Comparison of ENCODE assay signal across 21 mouse cellular contexts in genomic region chr16:3896046-3896445, GRCm38 (mm10). TPM values are rescaled to one million over a fixed set of nuclear protein-coding genes. Genes with fewer than 3 reads are reported as not detected.
DNase-seq lines count a peak whose midpoint lies in the region; ATAC-seq and TF ChIP-seq lines count a peak whose summit lies in the region.
"Had no signal": no experiment of that assay in that cellular context is flagged by ENCODE, and none has a peak within 500 bp of the region (broad histone marks: within the 10 kb centered on the region; RNA-seq: fewer than 3 reads in every experiment).

No protein-coding gene starts in this region.

- WGBS in liver, postnatal 0 days (ENCODE audit: insufficient replicate concordance): 68% methylated on average over 6 of the region's 6 CpGs
- 80% methylated on average over 6 of the region's 6 CpGs for WGBS in intestine, embryonic 15.5 days

- peaks cover 12% of the 10 kb centered on the region for H3K4me1 ChIP-seq in liver, postnatal 0 days (ENCODE audit: insufficient read depth)
- 0 out of 2 replicates have a peak, but pooled peaks cover 3% of the 10 kb centered on the region for H3K4me1 ChIP-seq in intestine, embryonic 15.5 days (replicated peaks)
- H3K4me1 ChIP-seq: forebrain, embryonic 12.5 days; limb, embryonic 15.5 days; stomach, embryonic 15.5 days had no signal

- ATAC-seq in liver, postnatal 0 days: no peak
- peak; percentile 47 for ATAC-seq in activated CD4-positive, CD25-positive, alpha-beta regulatory T cell, adult 4 months
- ATAC-seq in intestine, embryonic 15.5 days: no peak

- H3K4me2 ChIP-seq in liver, postnatal 0 days (ENCODE audit: low read depth, low read length): peak overlapping the region; percentile 47
- no peak overlapping the region for H3K4me2 ChIP-seq in intestine, embryonic 15.5 days (replicated peaks)
- H3K4me2 ChIP-seq: embryonic facial prominence, embryonic 13.5 days; forebrain, embryonic 12.5 days; hindbrain, embryonic 14.5 days; limb, embryonic 15.5 days; stomach, embryonic 15.5 days had no signal

- peak overlapping the region; percentile 88; the same call in 1 of the 2 replicates for H3K27ac ChIP-seq in liver, postnatal 0 days (ENCODE audit: low read depth)
- H3K27ac ChIP-seq in intestine, embryonic 15.5 days: peak overlapping the region; percentile 33; the same call in 1 of the 2 replicates
- H3K27ac ChIP-seq: embryonic facial prominence, embryonic 13.5 days; forebrain, embryonic 12.5 days; hindbrain, embryonic 14.5 days; limb, embryonic 15.5 days had no signal

- no peak overlapping the region for H3K9ac ChIP-seq in liver, postnatal 0 days (replicated peaks)
- H3K9ac ChIP-seq in intestine, embryonic 15.5 days: no peak overlapping the region
- H3K9ac ChIP-seq: embryonic facial prominence, embryonic 13.5 days; forebrain, embryonic 12.5 days; hindbrain, embryonic 14.5 days; limb, embryonic 15.5 days; stomach, embryonic 15.5 days had no signal

- no peak for TF ChIP-seq CTCF in liver, postnatal 0 days (IDR thresholded peaks at IDR 0.05; ENCODE audit: low read depth)

- DNase-seq in liver, postnatal 0 days: no peak
- DNase-seq in liver: no peak
- DNase-seq in layer of hippocampus, adult 9-10 months (ENCODE audit: low spot score): no peak
- no peak for DNase-seq in kidney, adult 9 months
- no peak for DNase-seq in adrenal gland, adult 2 months
- DNase-seq: cerebellum, adult 8-10 months; cerebellum, postnatal 36 days; embryo, embryonic 11 days; left cerebral cortex, postnatal 4 days; midbrain, embryonic 14.5 days had no signal

- H3K36me3 ChIP-seq in liver, postnatal 0 days (replicated peaks; ENCODE audit: insufficient read depth, low read length): peaks cover 52% of the 10 kb centered on the region
- H3K36me3 ChIP-seq in intestine, embryonic 15.5 days: peaks cover 37% of the 10 kb centered on the region

- no peak overlapping the region for H3K4me3 ChIP-seq in liver, postnatal 0 days (ENCODE audit: low read depth, low read length)
- no peak overlapping the region for H3K4me3 ChIP-seq in intestine, embryonic 15.5 days (replicated peaks)
- H3K4me3 ChIP-seq: embryonic facial prominence, embryonic 13.5 days; erythroblast, embryonic 14.5 days; forebrain, embryonic 12.5 days; limb, embryonic 15.5 days; stomach, embryonic 15.5 days had no signal

- TF ChIP-seq EP300 in liver, postnatal 0 days (IDR thresholded peaks at IDR 0.05; ENCODE audit: low read depth): no peak

- no peaks in the 10 kb centered on the region for H3K9me3 ChIP-seq in liver, postnatal 0 days (ENCODE audit: low read length)
- H3K9me3 ChIP-seq in intestine, embryonic 15.5 days: no peaks in the 10 kb centered on the region
- H3K9me3 ChIP-seq: embryonic facial prominence, embryonic 13.5 days; forebrain, embryonic 12.5 days; limb, embryonic 15.5 days; stomach, embryonic 15.5 days had no signal

- no peaks in the 10 kb centered on the region for H3K27me3 ChIP-seq in liver, postnatal 0 days (ENCODE audit: insufficient read depth, low read length)
- H3K27me3 ChIP-seq in intestine, embryonic 15.5 days (replicated peaks): no peaks in the 10 kb centered on the region
- H3K27me3 ChIP-seq: embryonic facial prominence, embryonic 13.5 days; forebrain, embryonic 12.5 days; limb, embryonic 15.5 days; stomach, embryonic 15.5 days had no signal

RNA-seq across cellular contexts. Expression of gene Gm20695, which starts 11.6 kb away (rescaled TPM):
- polyA plus RNA-seq in liver, postnatal 0 days (2015; fragmentation: Nextera tagmentation; extraction: Ambion mirVana): 3.4 and 3.9 TPM in 2 replicates
- under 1 TPM in 1 of 2 experiments, not detected in 1; 0.86 TPM for polyA plus RNA-seq in activated CD4-positive, CD25-positive, alpha-beta regulatory T cell, adult 4 months (2017; shearing (Covaris generic))
- polyA plus RNA-seq in intestine, embryonic 15.5 days (2015; fragmentation: Nextera tagmentation; extraction: Ambion mirVana): 1.2 and 1.6 TPM in 2 replicates
- under 1 TPM in 1 of 2 experiments, not detected in 1; 0.52 TPM for total RNA-seq in adrenal gland, adult 2 months (2021)
- polyA plus RNA-seq in adrenal gland, adult 2 months (2012; rRNA removed): not detected in 2 replicates
- total RNA-seq: ES-E14; gastrocnemius, adult 18-20 months had no signal
- polyA plus RNA-seq: erythroblast, embryonic 14.5 days; neural tube, embryonic 11.5 days had no signal

RNA-seq across cellular contexts. Expression of gene Zfp597, which starts 11.7 kb away (rescaled TPM):
- 1.8 and 2.7 TPM in 2 replicates for polyA plus RNA-seq in liver, postnatal 0 days (2015; fragmentation: Nextera tagmentation; extraction: Ambion mirVana)
- polyA plus RNA-seq in activated CD4-positive, CD25-positive, alpha-beta regulatory T cell, adult 4 months (2017; shearing (Covaris generic)): 10 to 100 TPM; 10.1 to 13.0 TPM
- polyA plus RNA-seq in intestine, embryonic 15.5 days (2015; fragmentation: Nextera tagmentation; extraction: Ambion mirVana): 4.2 and 5.1 TPM in 2 replicates
- 10 to 100 TPM; 11.7 to 19.7 TPM for total RNA-seq in adrenal gland, adult 2 months (2021)
- polyA plus RNA-seq in adrenal gland, adult 2 months (2012; rRNA removed): 3.2 and 4.1 TPM in 2 replicates

RNA-seq across cellular contexts. Expression of gene 1700037C18Rik, which starts 12.4 kb away (rescaled TPM):
- 1.9 and 2.4 TPM in 2 replicates for polyA plus RNA-seq in liver, postnatal 0 days (2015; fragmentation: Nextera tagmentation; extraction: Ambion mirVana)
- 1 to 10 TPM; 6.1 to 9.6 TPM for polyA plus RNA-seq in activated CD4-positive, CD25-positive, alpha-beta regulatory T cell, adult 4 months (2017; shearing (Covaris generic))
- polyA plus RNA-seq in intestine, embryonic 15.5 days (2015; fragmentation: Nextera tagmentation; extraction: Ambion mirVana): 5.0 and 6.2 TPM in 2 replicates
- total RNA-seq in adrenal gland, adult 2 months (2021): 1 to 10 TPM; 4.0 to 6.3 TPM
- polyA plus RNA-seq in adrenal gland, adult 2 months (2012; rRNA removed): 11.4 and 11.9 TPM in 2 replicates

RNA-seq across cellular contexts. Expression of gene Cluap1, which starts 12.6 kb away (rescaled TPM):
- polyA plus RNA-seq in liver, postnatal 0 days (2015; fragmentation: Nextera tagmentation; extraction: Ambion mirVana): 6.6 and 6.9 TPM in 2 replicates
- 10 to 100 TPM; 35.1 to 43.5 TPM for polyA plus RNA-seq in activated CD4-positive, CD25-positive, alpha-beta regulatory T cell, adult 4 months (2017; shearing (Covaris generic))
- polyA plus RNA-seq in intestine, embryonic 15.5 days (2015; fragmentation: Nextera tagmentation; extraction: Ambion mirVana): 18.1 and 21.5 TPM in 2 replicates
- 10 to 100 TPM; 14.4 to 18.2 TPM for total RNA-seq in adrenal gland, adult 2 months (2021)
- polyA plus RNA-seq in adrenal gland, adult 2 months (2012; rRNA removed): 10.3 and 15.2 TPM in 2 replicates

RNA-seq across cellular contexts. Expression of gene Naa60, which starts 23.9 kb away (rescaled TPM):
- polyA plus RNA-seq in liver, postnatal 0 days (2015; fragmentation: Nextera tagmentation; extraction: Ambion mirVana): 33.2 and 33.9 TPM in 2 replicates
- 100 to 1,000 TPM; 112 to 123 TPM for polyA plus RNA-seq in activated CD4-positive, CD25-positive, alpha-beta regulatory T cell, adult 4 months (2017; shearing (Covaris generic))
- polyA plus RNA-seq in intestine, embryonic 15.5 days (2015; fragmentation: Nextera tagmentation; extraction: Ambion mirVana): 38.4 and 42.6 TPM in 2 replicates
- 100 to 1,000 TPM in 1 of 2 experiments, 10 to 100 TPM in 1; 75.7 to 106 TPM for total RNA-seq in adrenal gland, adult 2 months (2021)
- 91.3 and 122 TPM in 2 replicates for polyA plus RNA-seq in adrenal gland, adult 2 months (2012; rRNA removed)
